Mouse (Mus musculus) urinary bladder, adult 2 months (tissue): Measurements from ENCODE around the gene Dnajc15. TPM values are rescaled to one million over a fixed set of nuclear protein-coding genes. Genes with fewer than 3 reads are reported as not detected.
"Not testable (repeated sequence)": the region's sequence is repeated elsewhere in the genome, so short reads cannot be mapped to it uniquely, and the experiment has no call there.

ENCODE experiments used
- DNase-seq: peaks from one replicate; pipeline ENCODE4 v3.0.0; 2022; ENCODE audit warnings: low spot score
- polyA plus RNA-seq: library from polyadenylated mRNA; depleted of rRNA; stranded (reverse); fragments of >200 nt; gene quantifications from 2 replicates; pipeline ENCODE4 v1.2.3, GENCODE M21; 2012; rRNA removed

Gene Dnajc15
- 18.8 and 23.3 TPM in 2 replicates for polyA plus RNA-seq

GRCm38 (mm10) chr14:77874304-77875241 lies at the start of gene Dnajc15:
Gene Dnajc15 (minus strand): TSS chr14:77875125.
- peak; percentile 86 for DNase-seq

GRCm38 (mm10) chr14:77923076-77923865 lies 48.3 kb upstream of the Dnajc15 start:
- DNase-seq: no peak

- DNase-seq: no peak
Observed at GRCm38 (mm10) chr14:77921641-77922040, 46.7 kb upstream of the Dnajc15 start.

- DNase-seq: no peak
Observed at GRCm38 (mm10) chr14:77915776-77916175, 40.9 kb upstream of the Dnajc15 start.

GRCm38 (mm10) chr14:77906586-77906985 lies 31.7 kb upstream of the Dnajc15 start:
- DNase-seq: no peak

- no peak for DNase-seq
Observed at GRCm38 (mm10) chr14:77905466-77905865, 30.5 kb upstream of the Dnajc15 start.

- no peak for DNase-seq
Observed at GRCm38 (mm10) chr14:77904171-77904762, 29.3 kb upstream of the Dnajc15 start, which contains the start of gene Epsti1. Gene Epsti1 (plus strand): TSS chr14:77904239.

- DNase-seq: no peak
Observed at GRCm38 (mm10) chr14:77902541-77902940, 27.6 kb upstream of the Dnajc15 start.

- DNase-seq: no peak
Observed at GRCm38 (mm10) chr14:77895951-77896350, 21.0 kb upstream of the Dnajc15 start.

- no peak for DNase-seq
Observed at GRCm38 (mm10) chr14:77889911-77890310, 15.0 kb upstream of the Dnajc15 start.

- no peak for DNase-seq
Observed at GRCm38 (mm10) chr14:77886941-77887340, 12.0 kb upstream of the Dnajc15 start.

GRCm38 (mm10) chr14:77886376-77886775 lies 11.5 kb upstream of the Dnajc15 start:
- no peak for DNase-seq

- DNase-seq: no peak
Observed at GRCm38 (mm10) chr14:77882669-77883068, 7.7 kb upstream of the Dnajc15 start.

- no peak for DNase-seq
Observed at GRCm38 (mm10) chr14:77881998-77882397, 7.1 kb upstream of the Dnajc15 start.

GRCm38 (mm10) chr14:77877876-77878275 lies 3.0 kb upstream of the Dnajc15 start:
- not testable (repeated sequence) for DNase-seq

- no peak for DNase-seq
Observed at GRCm38 (mm10) chr14:77876199-77876598, 1.3 kb upstream of the Dnajc15 start.

- no peak for DNase-seq
Observed at GRCm38 (mm10) chr14:77871380-77871975, 3.4 kb downstream of the Dnajc15 start.

- no peak for DNase-seq
Observed at GRCm38 (mm10) chr14:77870926-77871325, 4.0 kb downstream of the Dnajc15 start.

GRCm38 (mm10) chr14:77867601-77868000 lies 7.3 kb downstream of the Dnajc15 start:
- no peak for DNase-seq

GRCm38 (mm10) chr14:77864510-77864909 lies 10.4 kb downstream of the Dnajc15 start:
- no peak for DNase-seq

- DNase-seq: no peak
Observed at GRCm38 (mm10) chr14:77864051-77864450, 10.9 kb downstream of the Dnajc15 start.
